Mouse (Mus musculus) neural tube, embryonic 11.5 days (tissue): ENCODE measurements around the gene Ranbp17. TPM values are rescaled to one million over a fixed set of nuclear protein-coding genes. Genes with fewer than 3 reads are reported as not detected.

Source experiments
- ATAC-seq: fragments of 200-750 bp; cut with Nextera tagmentation; 2 replicates; pipeline ENCODE4 v1.8.0; 2017; ENCODE audit warnings: moderate number of reproducible peaks, mild to moderate bottlenecking, moderate TSS enrichment, moderate library complexity; ENCODE audit not compliant: insufficient read depth, low FRiP score, low TSS enrichment
- DNase-seq: peaks from one replicate; pipeline ENCODE4 v3.0.0-alpha.2; 2015; ENCODE audit warnings: low spot score
- H3K27ac ChIP-seq: fragments of 300-500 bp; sonication (generic); 2 replicates; pipeline ENCODE4 v1.5.1; 2014; ENCODE audit warnings: low read depth, mild to moderate bottlenecking, low read length
- H3K27me3 ChIP-seq: fragments of 300-500 bp; sonication (generic); 2 replicates; pipeline ENCODE4 v1.6.1; 2014; ENCODE audit warnings: mild to moderate bottlenecking, low read length, mixed read lengths; ENCODE audit not compliant: control insufficient read depth, insufficient read depth
- H3K36me3 ChIP-seq: fragments of 300-500 bp; sonication (generic); 2 replicates; pipeline ENCODE4 v1.6.1; 2014; ENCODE audit warnings: mild to moderate bottlenecking, low read length, moderate library complexity, mixed read lengths; ENCODE audit not compliant: control insufficient read depth, insufficient read depth
- H3K4me1 ChIP-seq: fragments of 300-500 bp; sonication (generic); 2 replicates; pipeline ENCODE4 v1.6.1; 2014; ENCODE audit warnings: low read length, mixed read lengths; ENCODE audit not compliant: control insufficient read depth, insufficient read depth
- H3K4me2 ChIP-seq: fragments of 300-500 bp; sonication (generic); 2 replicates; pipeline ENCODE4 v1.6.1; 2014; ENCODE audit warnings: low read depth, mild to moderate bottlenecking, moderate library complexity
- H3K4me3 ChIP-seq: fragments of 300-500 bp; sonication (generic); 2 replicates; pipeline ENCODE4 v1.5.1; 2014; ENCODE audit warnings: low read depth, low read length
- H3K9ac ChIP-seq: fragments of 300-500 bp; sonication (generic); 2 replicates; pipeline ENCODE4 v1.6.1; 2014; ENCODE audit warnings: mild to moderate bottlenecking, low read length
- H3K9me3 ChIP-seq: fragments of 300-500 bp; sonication (generic); 2 replicates; pipeline ENCODE4 v1.6.1; 2016; ENCODE audit warnings: low read length; ENCODE audit not compliant: control insufficient read depth
- WGBS: fragments of 180-500 bp; shearing (Covaris S2); extraction: QIAGEN DNeasy Blood & Tissue Kit; methylation state at CpG from one replicate; pipeline ENCODE4 v1.1.7; 2014; 5-methylcytosine and 5-hydroxymethylcytosine counted together
- polyA plus RNA-seq: library from polyadenylated mRNA; unstranded; fragments of >200 nt; fragmentation: Nextera tagmentation; extraction: Ambion mirVana; gene quantifications from 2 replicates; pipeline ENCODE4 v1.2.1, GENCODE M21; 2014

Gene Ranbp17
- polyA plus RNA-seq, 1 experiment from 2014 or later: 18.3 TPM

DNA sequence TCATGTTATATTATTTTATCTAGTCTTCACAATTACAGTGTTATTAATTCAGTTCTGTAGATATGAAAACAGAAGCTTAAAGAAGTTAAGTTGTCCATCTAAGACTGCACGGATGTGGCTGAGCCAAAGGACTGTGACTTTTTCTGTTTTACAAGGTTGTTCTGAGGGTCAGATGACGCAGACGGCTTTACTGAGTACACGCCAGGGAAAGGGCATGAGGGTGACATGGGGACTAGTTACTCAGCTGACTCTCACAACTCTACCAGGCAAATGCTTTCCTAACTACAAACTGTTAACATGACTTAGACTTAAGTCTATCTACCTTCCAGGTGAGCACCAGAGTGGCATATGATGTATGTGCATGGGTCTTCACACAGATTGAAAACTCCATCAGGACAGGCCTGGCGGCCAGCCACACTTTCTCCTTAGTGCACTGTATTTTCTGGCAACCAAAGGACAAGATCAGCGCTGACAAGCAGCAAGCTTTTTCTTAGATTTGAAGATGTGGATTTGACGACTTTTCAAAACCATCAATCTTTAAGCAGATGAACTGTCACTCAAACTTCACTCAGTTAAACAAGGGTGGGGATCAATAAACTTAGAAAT is 194.4 kb downstream of the Ranbp17 start:
- Histone ChIP-seq H3K36me3 (no peaks in the 10 kb centered on the region), H3K4me2 (no peak overlapping the region), H3K4me1 (no peaks in the 10 kb centered on the region), H3K27ac (no peak overlapping the region), H3K9ac (no peak overlapping the region), H3K4me3 (no peak overlapping the region), H3K27me3 (no peaks in the 10 kb centered on the region), H3K9me3 (no peaks in the 10 kb centered on the region)
- ATAC-seq (no peak), DNase-seq (no peak)
- 87% methylated on average over 7 of the region's 7 CpGs for WGBS

- no peak overlapping the region for H3K4me2 ChIP-seq
- H3K27ac ChIP-seq: no peak overlapping the region
- no peak overlapping the region for H3K9ac ChIP-seq
- no peaks in the 10 kb centered on the region for H3K9me3 ChIP-seq
- no peaks in the 10 kb centered on the region for H3K36me3 ChIP-seq
- no peak overlapping the region for H3K4me3 ChIP-seq
- H3K27me3 ChIP-seq: no peaks in the 10 kb centered on the region
- ATAC-seq (no peak), DNase-seq (no peak)
- 81% methylated on average over 4 of the region's 4 CpGs for WGBS
- H3K4me1 ChIP-seq: no peaks in the 10 kb centered on the region
These were observed 204.0 kb downstream of the Ranbp17 start for GRCm38 (mm10) chr11:33309566-33309965.

GRCm38 (mm10) chr11:33300859-33301258 is 212.7 kb downstream of the Ranbp17 start:
- no peak for DNase-seq
- no peaks in the 10 kb centered on the region for H3K36me3 ChIP-seq
- H3K27me3 ChIP-seq: no peaks in the 10 kb centered on the region
- H3K27ac ChIP-seq: no peak overlapping the region
- no peak overlapping the region for H3K4me3 ChIP-seq
- no peaks in the 10 kb centered on the region for H3K4me1 ChIP-seq
- no peak for ATAC-seq
- WGBS: 52% methylated on average over 8 of the region's 8 CpGs
- H3K4me2 ChIP-seq: no peak overlapping the region
- no peak overlapping the region for H3K9ac ChIP-seq
- H3K9me3 ChIP-seq: no peaks in the 10 kb centered on the region

DNA sequence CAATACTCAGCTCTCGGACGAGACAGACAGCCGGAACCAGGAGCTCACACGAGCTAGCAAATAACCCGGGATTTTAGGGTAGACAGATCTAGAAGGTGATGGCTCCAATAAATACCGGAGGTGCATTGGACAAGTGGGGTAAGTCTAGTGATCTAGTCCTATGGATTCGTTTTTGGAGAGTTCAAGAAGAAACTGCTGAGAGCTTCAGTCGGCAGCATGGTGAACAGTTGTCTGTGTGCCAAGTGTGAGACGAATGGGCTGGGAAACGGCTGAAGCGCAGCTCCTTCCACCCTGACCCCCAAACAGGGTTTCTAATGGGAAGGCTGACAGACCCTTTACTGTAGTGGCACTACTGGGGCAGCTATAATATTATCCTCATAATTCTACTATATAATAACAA is 214.2 kb downstream of the Ranbp17 start:
- H3K9me3 ChIP-seq: no peaks in the 10 kb centered on the region
- H3K4me1 ChIP-seq: no peaks in the 10 kb centered on the region
- no peak overlapping the region for H3K9ac ChIP-seq
- 45% methylated on average over 11 of the region's 11 CpGs for WGBS
- no peak overlapping the region for H3K27ac ChIP-seq
- H3K27me3 ChIP-seq: no peaks in the 10 kb centered on the region
- no peak overlapping the region for H3K4me2 ChIP-seq
- ATAC-seq (no peak), DNase-seq (no peak)
- no peak overlapping the region for H3K4me3 ChIP-seq
- H3K36me3 ChIP-seq: no peaks in the 10 kb centered on the region

DNA sequence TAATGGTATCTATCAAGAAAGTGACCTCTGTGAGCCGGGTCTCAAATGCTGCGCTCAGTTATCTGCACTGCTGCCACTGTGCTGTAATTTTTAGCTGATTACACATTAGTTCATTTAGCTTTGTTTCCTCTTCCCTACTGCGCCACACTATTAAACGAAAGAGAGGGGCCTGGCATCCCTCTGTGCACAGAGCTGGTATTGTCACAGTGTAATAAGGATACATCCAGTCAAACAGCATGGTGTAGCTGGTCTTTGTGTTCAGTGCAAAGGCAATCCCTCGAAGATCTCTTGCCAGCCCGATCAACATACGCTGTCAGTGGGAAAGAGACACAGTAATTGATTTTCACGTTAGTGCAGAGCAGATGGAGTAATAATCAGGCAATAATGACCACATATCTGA is 216.4 kb downstream of the Ranbp17 start:
- DNase-seq (no peak), ATAC-seq (no peak)
- no peak overlapping the region for H3K4me3 ChIP-seq
- no peak overlapping the region for H3K4me2 ChIP-seq
- 59% methylated on average over 8 of the region's 8 CpGs for WGBS
- no peaks in the 10 kb centered on the region for H3K4me1 ChIP-seq
- H3K9me3 ChIP-seq: no peaks in the 10 kb centered on the region
- H3K9ac ChIP-seq: no peak overlapping the region
- H3K27me3 ChIP-seq: no peaks in the 10 kb centered on the region
- H3K36me3 ChIP-seq: no peaks in the 10 kb centered on the region
- H3K27ac ChIP-seq: 0 out of 2 replicates have a peak overlapping the region, but pooled peaks have one; percentile 31

DNA sequence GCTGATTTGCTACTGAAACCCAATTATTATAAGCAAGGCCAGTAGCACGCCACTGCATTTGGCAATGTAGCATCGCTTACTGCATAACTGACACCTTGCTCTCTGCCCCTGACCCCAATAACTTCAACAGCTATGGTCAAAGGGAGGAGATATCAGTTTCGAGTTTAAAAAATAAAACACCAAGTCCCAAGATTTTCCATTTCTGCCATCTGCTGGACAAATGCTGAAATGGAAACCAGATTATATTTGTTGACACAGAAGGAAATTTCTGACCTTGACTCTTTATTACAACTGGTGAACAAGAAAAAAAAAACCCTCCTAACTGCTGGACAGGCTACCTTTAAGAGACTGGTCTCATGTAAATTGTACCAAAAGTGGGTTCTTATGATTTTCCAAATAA is 218.1 kb downstream of the Ranbp17 start:
- no peak for DNase-seq

GRCm38 (mm10) chr11:33294063-33294462 is 219.5 kb downstream of the Ranbp17 start:
- Histone ChIP-seq H3K4me1 (no peaks in the 10 kb centered on the region), H3K9ac (no peak overlapping the region), H3K36me3 (no peaks in the 10 kb centered on the region), H3K4me2 (no peak overlapping the region), H3K9me3 (no peaks in the 10 kb centered on the region), H3K27ac (no peak overlapping the region), H3K4me3 (no peak overlapping the region), H3K27me3 (no peaks in the 10 kb centered on the region)
- 77% methylated on average over 6 of the region's 6 CpGs for WGBS
- ATAC-seq (no peak), DNase-seq (no peak)

More for the DNA sequence above, 218.1 kb downstream of the Ranbp17 start:
- no peaks in the 10 kb centered on the region for H3K4me1 ChIP-seq
- no peak for ATAC-seq
- H3K9me3 ChIP-seq: no peaks in the 10 kb centered on the region
- no peaks in the 10 kb centered on the region for H3K27me3 ChIP-seq
- whole genome bisulfite sequencing: 56% methylated on average over 3 of the region's 3 CpGs
- no peak overlapping the region for H3K9ac ChIP-seq
- no peak overlapping the region for H3K4me2 ChIP-seq
- no peaks in the 10 kb centered on the region for H3K36me3 ChIP-seq
- no peak overlapping the region for H3K4me3 ChIP-seq
- no peak overlapping the region for H3K27ac ChIP-seq

GRCm38 (mm10) chr11:33278571-33278970 is 235.0 kb downstream of the Ranbp17 start:
- no peaks in the 10 kb centered on the region for H3K9me3 ChIP-seq
- H3K27ac ChIP-seq: no peak overlapping the region
- H3K4me2 ChIP-seq: no peak overlapping the region
- H3K9ac ChIP-seq: no peak overlapping the region
- no peak overlapping the region for H3K4me3 ChIP-seq
- no peaks in the 10 kb centered on the region for H3K4me1 ChIP-seq
- H3K27me3 ChIP-seq: no peaks in the 10 kb centered on the region
- ATAC-seq (no peak), DNase-seq (no peak)
- WGBS: 92% methylated on average over 2 of the region's 2 CpGs
- H3K36me3 ChIP-seq: no peaks in the 10 kb centered on the region

- WGBS: 96% methylated on average over 3 of the region's 3 CpGs
- H3K9me3 ChIP-seq: no peaks in the 10 kb centered on the region
- no peak for ATAC-seq
These were observed 236.9 kb downstream of the Ranbp17 start, which contains the start of gene Gm12117 for GRCm38 (mm10) chr11:33276637-33277036. Gm12117 (minus strand) TSS chr11:33276737.

More at GRCm38 (mm10) chr11:33276637-33277036, 236.9 kb downstream of the Ranbp17 start, which contains the start of gene Gm12117:
- no peak for DNase-seq
- Histone ChIP-seq H3K36me3 (no peaks in the 10 kb centered on the region), H3K4me1 (no peaks in the 10 kb centered on the region), H3K4me2 (no peak within 1 kb of the TSS), H3K27me3 (no peaks in the 10 kb centered on the region), H3K9ac (no peak within 1 kb of the TSS), H3K27ac (no peak within 1 kb of the TSS), H3K4me3 (no peak within 1 kb of the TSS)
